24 mouse cellular contexts compared by ENCODE assay signal in genomic region chr1:92240072-92240471, GRCm38 (mm10).
"Had no signal": no experiment of that assay in that cellular context is flagged by ENCODE, and none has a peak within 500 bp of the region (broad histone marks: within the 10 kb centered on the region; RNA-seq: fewer than 3 reads in every experiment).

No protein-coding gene starts in this region.

- H3K4me1 ChIP-seq: limb, embryonic 10.5 days; limb, embryonic 13.5 days; liver, embryonic 12.5 days; liver, embryonic 15.5 days; lung, embryonic 15.5 days; megakaryocyte, embryonic 14.5 days; neural tube, embryonic 12.5 days; neural tube, embryonic 15.5 days had no signal

- H3K27ac ChIP-seq: limb, embryonic 10.5 days; limb, embryonic 13.5 days; liver, embryonic 12.5 days; liver, embryonic 15.5 days; lung, embryonic 15.5 days; midbrain, embryonic 10.5 days; neural tube, embryonic 12.5 days; neural tube, embryonic 15.5 days; stomach, postnatal 0 days had no signal

- ATAC-seq: liver, embryonic 12.5 days had no signal

- H3K9ac ChIP-seq: limb, embryonic 13.5 days; liver, embryonic 12.5 days; liver, embryonic 15.5 days; lung, embryonic 15.5 days; neural tube, embryonic 12.5 days; neural tube, embryonic 15.5 days had no signal

- H3K4me3 ChIP-seq: limb, embryonic 10.5 days; limb, embryonic 13.5 days; liver, embryonic 12.5 days; liver, embryonic 15.5 days; lung, embryonic 15.5 days; megakaryocyte, embryonic 14.5 days; midbrain, embryonic 10.5 days; neural tube, embryonic 12.5 days; neural tube, embryonic 15.5 days had no signal

- H3K36me3 ChIP-seq: limb, embryonic 10.5 days; limb, embryonic 13.5 days; liver, embryonic 12.5 days; liver, embryonic 15.5 days; lung, embryonic 15.5 days; midbrain, embryonic 10.5 days; neural tube, embryonic 12.5 days; neural tube, embryonic 15.5 days had no signal

- H3K27me3 ChIP-seq: limb, embryonic 13.5 days; liver, embryonic 12.5 days; liver, embryonic 15.5 days; lung, embryonic 15.5 days; neural tube, embryonic 12.5 days had no signal

- H3K4me2 ChIP-seq: limb, embryonic 13.5 days; liver, embryonic 12.5 days; liver, embryonic 15.5 days; lung, embryonic 15.5 days; neural tube, embryonic 12.5 days; neural tube, embryonic 15.5 days had no signal

- DNase-seq: kidney, adult 9 months; kidney, postnatal 14 days; kidney, postnatal 4 days; liver; lung, adult 18-20 months; lung, postnatal 10 days; lung, postnatal 36 days; midbrain, embryonic 14.5 days; right cerebral cortex, adult 18-20 months; right cerebral cortex, postnatal 14 days; right cerebral cortex, postnatal 4 days; thymus, adult 2 months; thymus, postnatal 14 days; thymus, postnatal 4 days had no signal

- H3K9me3 ChIP-seq: limb, embryonic 10.5 days; limb, embryonic 13.5 days; liver, embryonic 12.5 days; liver, embryonic 15.5 days; lung, embryonic 15.5 days; megakaryocyte, embryonic 14.5 days; midbrain, embryonic 10.5 days; neural tube, embryonic 12.5 days; neural tube, embryonic 15.5 days had no signal
